Mouse (Mus musculus) right cerebral cortex, adult 18-20 months (tissue): ENCODE results near the gene P4ha2.
A peak's percentile ranks its signal among the peaks of the same experiment; 100 is the strongest.

Experiments
- DNase-seq: peaks from one replicate; pipeline ENCODE4 v3.0.0; 2022; ENCODE audit warnings: mixed read lengths

The P4ha2 gene

GRCm38 (mm10) chr11:54141200-54141971, 41.5 kb downstream of the P4ha2 start:
- no peak for DNase-seq

GRCm38 (mm10) chr11:54144886-54145285, 45.0 kb downstream of the P4ha2 start:
- DNase-seq, result peak; percentile 61

GRCm38 (mm10) chr11:54145990-54146389, 46.1 kb downstream of the P4ha2 start:
- DNase-seq, result no peak

GRCm38 (mm10) chr11:54149791-54150465, 50.0 kb downstream of the P4ha2 start:
- no peak for DNase-seq

- no peak for DNase-seq
Observed at GRCm38 (mm10) chr11:54151141-54151540, 51.2 kb downstream of the P4ha2 start.

GRCm38 (mm10) chr11:54152957-54153356, 53.1 kb downstream of the P4ha2 start:
- no peak for DNase-seq

GRCm38 (mm10) chr11:54155864-54156263, 56.0 kb downstream of the P4ha2 start:
- peak; percentile 31 for DNase-seq

- DNase-seq, result no peak
Observed at GRCm38 (mm10) chr11:54156504-54156903, 56.6 kb downstream of the P4ha2 start.

GRCm38 (mm10) chr11:54157586-54157985, 57.7 kb downstream of the P4ha2 start:
- DNase-seq, result no peak

GRCm38 (mm10) chr11:54160435-54160834, 60.5 kb downstream of the P4ha2 start:
- no peak for DNase-seq

GRCm38 (mm10) chr11:54160920-54161319, 61.0 kb downstream of the P4ha2 start:
- DNase-seq, result no peak

- no peak for DNase-seq
Observed at GRCm38 (mm10) chr11:54161514-54161913, 61.6 kb downstream of the P4ha2 start.

GRCm38 (mm10) chr11:54162968-54163367, 63.1 kb downstream of the P4ha2 start:
- DNase-seq, result no peak

GRCm38 (mm10) chr11:54169432-54170295, 69.8 kb downstream of the P4ha2 start:
- DNase-seq, result no peak

GRCm38 (mm10) chr11:54171175-54171574, 71.3 kb downstream of the P4ha2 start:
- no peak for DNase-seq

GRCm38 (mm10) chr11:54174226-54174625, 74.3 kb downstream of the P4ha2 start:
- DNase-seq, result no peak

GRCm38 (mm10) chr11:54174877-54175276, 75.0 kb downstream of the P4ha2 start:
- DNase-seq, result no peak
